Mouse (Mus musculus) hindbrain, embryonic 13.5 days (tissue): ENCODE measurements around the gene D1Ertd622e. TPM values are rescaled to one million over a fixed set of nuclear protein-coding genes. Genes with fewer than 3 reads are reported as not detected.
A peak's percentile ranks its signal among the peaks of the same experiment; 100 is the strongest.

Experiments used
- ATAC-seq: fragments of 200-750 bp; cut with Nextera tagmentation; 2 replicates; pipeline ENCODE4 v1.8.0; 2017; ENCODE audit warnings: moderate TSS enrichment; ENCODE audit not compliant: low FRiP score
- H3K27ac ChIP-seq: fragments of 300-500 bp; sonication (generic); 2 replicates; pipeline ENCODE4 v1.5.1; 2015; ENCODE audit warnings: inconsistent platforms, mild to moderate bottlenecking, moderate library complexity
- H3K27me3 ChIP-seq: fragments of 300-500 bp; sonication (generic); 2 replicates; pipeline ENCODE4 v1.6.1; 2015; ENCODE audit warnings: mild to moderate bottlenecking, inconsistent platforms
- H3K36me3 ChIP-seq: fragments of 300-500 bp; sonication (generic); 2 replicates; pipeline ENCODE4 v1.6.1; 2015; ENCODE audit warnings: mild to moderate bottlenecking, inconsistent platforms
- H3K4me1 ChIP-seq: fragments of 300-500 bp; sonication (generic); replicated peaks from 2 replicates; pipeline ENCODE4 v1.6.1; 2015; ENCODE audit warnings: inconsistent platforms
- H3K4me2 ChIP-seq: fragments of 300-500 bp; sonication (generic); 2 replicates; pipeline ENCODE4 v1.6.1; 2015; ENCODE audit warnings: inconsistent platforms, mild to moderate bottlenecking, moderate library complexity
- H3K4me3 ChIP-seq: fragments of 300-500 bp; sonication (generic); 2 replicates; pipeline ENCODE4 v1.5.1; 2015; ENCODE audit warnings: mild to moderate bottlenecking, inconsistent platforms
- H3K9ac ChIP-seq: fragments of 300-500 bp; sonication (generic); 2 replicates; pipeline ENCODE4 v1.6.1; 2015; ENCODE audit warnings: mild to moderate bottlenecking, inconsistent platforms
- H3K9me3 ChIP-seq: fragments of 300-500 bp; sonication (generic); 2 replicates; pipeline ENCODE4 v1.6.1; 2016; ENCODE audit warnings: inconsistent platforms
- WGBS: fragments of 180-500 bp; shearing (Covaris S2); methylation state at CpG from one replicate; pipeline ENCODE4 v1.1.7; 2015; 5-methylcytosine and 5-hydroxymethylcytosine counted together
- polyA plus RNA-seq: library from polyadenylated mRNA; unstranded; fragments of >200 nt; fragmentation: Nextera tagmentation; extraction: Ambion mirVana; gene quantifications from 2 replicates; pipeline ENCODE4 v1.2.1, GENCODE M21; 2015

D1Ertd622e gene
- polyA plus RNA-seq, 1 experiment from 2014 or later = 50.4 TPM

DNA sequence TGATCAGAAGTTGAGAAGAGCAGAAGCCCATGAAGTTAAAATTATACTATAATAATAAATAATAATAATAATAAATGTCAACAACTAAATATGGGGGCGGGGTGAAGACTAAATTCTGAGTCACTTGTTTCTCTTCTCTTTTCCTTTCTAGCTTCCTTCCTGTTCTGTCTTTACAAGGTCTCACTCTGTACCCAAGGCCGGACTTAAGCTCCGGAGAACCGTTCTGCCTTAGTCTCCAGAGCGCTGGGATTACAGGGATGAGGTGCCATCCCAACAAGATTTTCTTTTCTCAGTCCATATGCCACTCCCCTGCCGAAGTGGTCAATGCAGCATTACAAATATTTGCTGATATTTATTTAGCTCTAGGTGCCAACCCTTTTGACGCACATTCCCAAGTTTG, 450 bp upstream of the D1Ertd622e start:
- no peaks in the 10 kb centered on the region for H3K36me3 ChIP-seq
- peak overlapping the region; percentile 65 for H3K4me2 ChIP-seq
- peak overlapping the region; percentile 99 for H3K27ac ChIP-seq
- no peaks in the 10 kb centered on the region for H3K27me3 ChIP-seq
- WGBS = 20% methylated on average over 7 of the region's 7 CpGs
- H3K4me1 ChIP-seq = peaks cover 34% of the 10 kb centered on the region
- H3K9me3 ChIP-seq = no peaks in the 10 kb centered on the region
- H3K9ac ChIP-seq = peak overlapping the region; percentile 96
- ATAC-seq = no peak
- peak overlapping the region; percentile 96 for H3K4me3 ChIP-seq

DNA sequence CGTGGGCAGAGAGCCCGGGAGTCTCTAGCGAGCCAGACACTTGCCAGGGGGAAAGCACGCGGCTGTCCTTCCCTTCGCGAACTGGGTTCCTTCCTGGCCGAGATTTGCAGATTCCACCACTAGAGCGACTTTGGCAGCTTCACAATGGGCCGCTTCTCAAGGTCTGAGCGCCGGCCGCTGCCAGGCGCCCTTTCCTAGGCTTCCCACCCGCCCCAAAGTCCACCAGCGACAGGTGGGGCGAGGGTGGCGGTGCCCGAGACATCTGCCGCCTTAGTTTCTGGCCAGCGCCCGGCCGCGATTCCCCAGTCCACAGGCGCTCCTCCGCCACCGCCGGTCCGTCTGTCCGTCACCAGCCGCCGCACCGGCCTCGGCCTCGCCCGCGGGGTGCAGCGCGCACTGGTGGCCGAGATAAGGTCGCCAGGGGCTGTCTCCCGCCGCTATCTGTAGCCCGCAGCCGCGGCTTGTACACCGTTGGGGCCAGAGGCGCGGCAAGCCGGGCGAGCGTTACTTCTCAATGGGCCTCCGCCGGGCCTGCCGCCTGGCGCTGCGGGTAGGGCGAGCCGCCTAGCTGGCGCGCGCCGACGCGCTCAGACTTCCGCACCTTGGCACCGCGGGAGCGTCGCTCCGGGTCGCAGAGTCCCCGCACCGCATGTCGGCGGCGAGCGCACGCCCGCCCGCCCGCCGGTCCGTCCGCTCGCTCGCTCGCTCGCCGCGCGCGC, 1.0 kb downstream of the D1Ertd622e start:
- Histone ChIP-seq H3K27ac (peak overlapping the region; percentile 99), H3K27me3 (no peaks in the 10 kb centered on the region), H3K9ac (peak overlapping the region; percentile 96), H3K4me1 (peaks cover 47% of the 10 kb centered on the region), H3K9me3 (no peaks in the 10 kb centered on the region), H3K36me3 (no peaks in the 10 kb centered on the region), H3K4me3 (peak overlapping the region; percentile 96), H3K4me2 (peak overlapping the region; percentile 65)
- 0% methylated on average over 89 of the region's 93 CpGs for WGBS
- peak; percentile 12 for ATAC-seq

DNA sequence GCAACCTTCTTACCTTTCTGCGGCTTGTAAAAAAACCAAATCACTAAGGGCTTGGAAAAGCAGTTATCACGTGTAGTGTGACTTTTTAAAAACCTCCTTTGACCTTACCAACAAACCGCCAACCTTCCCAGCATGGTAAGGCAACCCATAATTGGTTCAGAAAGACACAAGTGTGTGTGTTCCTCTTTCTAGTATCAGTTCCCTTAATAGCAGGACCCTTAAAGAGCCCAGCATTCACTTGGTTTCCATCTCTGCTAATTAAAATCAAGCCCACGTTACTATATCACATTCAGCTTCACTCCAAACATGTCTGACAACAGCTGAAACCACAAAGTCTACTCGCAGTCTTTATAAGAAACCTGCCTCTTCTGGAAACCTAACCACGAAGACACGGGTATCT, 2.5 kb downstream of the D1Ertd622e start:
- WGBS = 43% methylated on average over 7 of the region's 7 CpGs
- Histone ChIP-seq H3K4me3 (peak overlapping the region; percentile 96), H3K4me1 (peaks cover 62% of the 10 kb centered on the region), H3K27ac (no peak overlapping the region), H3K9me3 (no peaks in the 10 kb centered on the region), H3K9ac (peak overlapping the region; percentile 96), H3K4me2 (peak overlapping the region; percentile 65), H3K27me3 (no peaks in the 10 kb centered on the region), H3K36me3 (no peaks in the 10 kb centered on the region)
- ATAC-seq = no peak

DNA sequence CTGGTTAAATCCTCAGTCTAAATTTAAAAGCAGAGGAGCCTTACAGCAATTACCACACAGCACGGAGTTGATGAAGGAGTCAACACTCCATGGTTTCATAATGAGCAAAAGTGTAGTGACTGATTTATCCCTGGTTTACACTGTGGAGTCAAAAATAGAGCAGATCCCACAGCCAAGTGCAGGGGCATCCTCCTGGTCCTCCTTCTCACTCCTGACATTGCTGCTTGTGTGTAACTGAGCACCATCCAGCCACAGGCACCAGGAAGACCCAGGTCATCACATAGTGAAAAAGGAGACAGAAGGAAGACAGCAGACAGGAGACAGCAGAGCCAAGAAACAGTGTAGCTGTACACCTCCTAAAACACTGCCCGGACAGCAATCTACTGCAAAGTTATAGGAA, 4.1 kb downstream of the D1Ertd622e start:
- Histone ChIP-seq H3K27me3 (no peaks in the 10 kb centered on the region), H3K4me2 (peak overlapping the region; percentile 65), H3K27ac (no peak overlapping the region), H3K4me3 (peak overlapping the region; percentile 19; the same call in 1 of the 2 replicates), H3K4me1 (peaks cover 74% of the 10 kb centered on the region), H3K9me3 (no peaks in the 10 kb centered on the region), H3K36me3 (no peaks in the 10 kb centered on the region), H3K9ac (no peak overlapping the region)
- ATAC-seq = no peak
- 83% methylated on average over 2 of the region's 2 CpGs for WGBS

DNA sequence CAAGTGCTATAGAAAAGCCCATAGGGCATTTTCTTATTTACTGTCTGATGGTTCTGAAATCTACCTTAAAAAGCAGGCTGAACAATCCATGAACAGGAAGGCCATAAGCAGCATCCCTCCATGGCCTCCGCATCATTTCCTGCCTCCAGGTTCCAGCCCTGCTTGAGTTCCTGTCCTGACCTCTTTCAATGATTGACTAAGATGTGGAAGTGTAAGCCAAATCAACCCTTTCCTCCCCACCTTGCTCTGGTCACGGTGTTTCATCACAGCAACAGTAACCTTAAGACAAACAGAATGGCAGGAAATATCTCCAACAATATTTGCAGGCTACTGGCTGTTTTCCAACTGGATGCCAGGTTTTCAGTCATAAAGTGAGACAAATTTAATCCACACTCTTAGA, 4.7 kb downstream of the D1Ertd622e start:
- H3K36me3 ChIP-seq = no peaks in the 10 kb centered on the region
- peaks cover 71% of the 10 kb centered on the region for H3K4me1 ChIP-seq
- no peaks in the 10 kb centered on the region for H3K27me3 ChIP-seq
- no peak overlapping the region for H3K9ac ChIP-seq
- WGBS = 62% methylated on average over 2 of the region's 2 CpGs
- no peak overlapping the region for H3K27ac ChIP-seq
- H3K4me2 ChIP-seq = peak overlapping the region; percentile 11; the same call in 1 of the 2 replicates
- no peak for ATAC-seq
- H3K9me3 ChIP-seq = no peaks in the 10 kb centered on the region
- no peak overlapping the region for H3K4me3 ChIP-seq

DNA sequence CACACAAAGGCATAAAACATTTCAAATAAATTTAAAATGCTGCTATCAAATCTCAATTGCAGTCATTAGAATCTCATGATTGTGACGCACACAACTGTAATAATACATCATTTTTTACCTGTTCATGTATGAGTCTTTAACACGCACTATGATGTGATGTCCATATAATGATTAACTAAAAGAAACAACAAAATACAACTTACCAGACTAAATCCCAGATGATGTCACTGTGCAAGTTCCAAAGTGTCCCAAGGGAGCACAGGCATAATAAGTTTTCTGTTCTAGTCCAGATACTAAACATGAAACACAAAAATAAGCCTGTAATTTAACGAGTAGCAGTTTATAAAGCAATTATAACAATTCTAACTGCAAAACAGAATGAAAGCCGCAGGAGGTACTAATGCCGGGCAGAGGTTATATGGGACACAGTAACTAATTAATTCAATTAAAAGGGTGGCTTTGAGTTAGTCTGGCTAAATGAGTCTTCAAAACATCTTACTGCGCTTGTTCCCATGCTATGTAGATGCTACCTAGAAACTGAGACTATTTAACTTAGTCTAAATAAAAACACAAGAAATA, 7.4 kb downstream of the D1Ertd622e start:
- H3K27ac ChIP-seq = no peak overlapping the region
- no peak overlapping the region for H3K4me2 ChIP-seq
- no peak overlapping the region for H3K9ac ChIP-seq
- peaks cover 68% of the 10 kb centered on the region for H3K4me1 ChIP-seq
- no peak for ATAC-seq
- WGBS = 78% methylated on average over 6 of the region's 6 CpGs
- no peaks in the 10 kb centered on the region for H3K36me3 ChIP-seq
- no peaks in the 10 kb centered on the region for H3K9me3 ChIP-seq
- no peak overlapping the region for H3K4me3 ChIP-seq
- H3K27me3 ChIP-seq = no peaks in the 10 kb centered on the region

DNA sequence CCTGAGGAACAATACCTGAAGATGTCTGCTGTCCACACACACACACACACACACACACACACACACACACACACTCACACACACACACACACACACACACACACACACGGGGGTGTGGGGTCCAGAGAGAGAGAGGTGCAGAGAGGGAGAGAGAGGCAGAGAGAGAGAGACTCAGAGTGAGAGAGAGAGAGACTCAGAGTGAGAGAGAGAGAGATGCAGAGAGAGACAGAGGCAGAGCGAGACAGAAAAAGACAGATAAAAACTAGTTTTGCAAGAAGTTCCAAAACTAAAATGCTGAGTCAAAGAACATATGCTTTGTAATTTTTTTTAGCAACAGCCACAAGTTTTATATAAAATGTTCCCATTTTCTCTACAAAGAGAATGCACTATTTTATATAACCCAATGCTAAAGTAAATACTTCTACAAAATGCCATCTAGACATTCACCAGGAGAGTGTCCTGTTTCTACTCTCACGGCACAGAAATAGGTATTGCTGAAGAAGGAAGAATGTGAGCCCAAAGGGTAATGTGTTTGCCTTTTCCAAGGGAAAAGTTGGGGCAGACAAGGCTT, 11.2 kb downstream of the D1Ertd622e start:
- Histone ChIP-seq H3K9me3 (no peaks in the 10 kb centered on the region), H3K9ac (no peak overlapping the region), H3K4me1 (peaks cover 34% of the 10 kb centered on the region), H3K4me3 (no peak overlapping the region), H3K27ac (no peak overlapping the region), H3K36me3 (peaks cover 7% of the 10 kb centered on the region), H3K4me2 (no peak overlapping the region), H3K27me3 (no peaks in the 10 kb centered on the region)
- WGBS = 92% methylated on average over 3 of the region's 3 CpGs
- ATAC-seq = no peak

DNA sequence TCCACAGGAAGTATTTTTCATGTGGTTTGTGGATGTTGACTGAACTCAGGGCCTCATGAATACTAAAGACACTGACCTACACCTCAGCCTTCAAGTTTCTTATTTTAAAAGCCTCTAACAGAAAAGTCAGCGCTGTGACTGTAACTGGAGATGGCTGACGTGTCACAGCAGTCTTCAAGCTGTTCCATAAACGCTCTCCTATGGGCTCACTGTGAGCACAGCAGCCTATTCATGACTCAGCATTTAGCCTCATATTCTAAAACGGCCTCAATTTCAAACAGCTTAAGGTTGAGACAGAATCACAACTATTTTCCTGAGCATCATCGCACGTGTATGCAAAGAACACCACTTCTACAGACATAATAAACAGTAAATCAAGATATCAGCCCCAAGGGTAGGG, 11.8 kb downstream of the D1Ertd622e start:
- Histone ChIP-seq H3K4me2 (no peak overlapping the region), H3K27me3 (no peaks in the 10 kb centered on the region), H3K27ac (no peak overlapping the region), H3K9ac (no peak overlapping the region), H3K4me1 (peaks cover 28% of the 10 kb centered on the region), H3K9me3 (no peaks in the 10 kb centered on the region), H3K4me3 (no peak overlapping the region), H3K36me3 (peaks cover 12% of the 10 kb centered on the region)
- WGBS = 69% methylated on average over 6 of the region's 6 CpGs
- peak; percentile 44; the same call in 1 of the 2 replicates for ATAC-seq

DNA sequence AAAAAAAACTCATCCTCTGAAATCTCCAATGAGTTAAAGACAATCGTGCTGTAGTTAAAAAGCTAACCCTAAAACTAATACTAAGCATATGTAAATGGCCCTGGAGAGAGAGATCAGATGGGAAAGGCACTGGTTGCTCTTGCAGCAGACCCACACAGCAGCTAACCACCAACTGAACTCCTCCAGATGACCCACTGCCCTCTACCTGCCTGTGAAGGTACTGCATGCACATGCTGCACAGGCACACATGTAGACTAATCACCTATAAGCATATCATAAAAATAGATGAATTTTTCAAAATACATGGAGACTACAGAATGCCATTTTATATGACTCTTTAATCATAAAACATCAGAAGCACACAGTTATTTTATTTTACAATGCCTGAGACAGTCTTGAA, 14.8 kb downstream of the D1Ertd622e start:
- Histone ChIP-seq H3K4me3 (no peak overlapping the region), H3K9me3 (no peaks in the 10 kb centered on the region), H3K27ac (no peak overlapping the region), H3K9ac (no peak overlapping the region), H3K4me2 (no peak overlapping the region), H3K36me3 (peaks cover 22% of the 10 kb centered on the region), H3K4me1 (peaks cover 8% of the 10 kb centered on the region; the same call in 1 of the 2 replicates), H3K27me3 (no peaks in the 10 kb centered on the region)
- no peak for ATAC-seq
- 98% methylated on average over 1 of the region's 1 CpGs for WGBS

DNA sequence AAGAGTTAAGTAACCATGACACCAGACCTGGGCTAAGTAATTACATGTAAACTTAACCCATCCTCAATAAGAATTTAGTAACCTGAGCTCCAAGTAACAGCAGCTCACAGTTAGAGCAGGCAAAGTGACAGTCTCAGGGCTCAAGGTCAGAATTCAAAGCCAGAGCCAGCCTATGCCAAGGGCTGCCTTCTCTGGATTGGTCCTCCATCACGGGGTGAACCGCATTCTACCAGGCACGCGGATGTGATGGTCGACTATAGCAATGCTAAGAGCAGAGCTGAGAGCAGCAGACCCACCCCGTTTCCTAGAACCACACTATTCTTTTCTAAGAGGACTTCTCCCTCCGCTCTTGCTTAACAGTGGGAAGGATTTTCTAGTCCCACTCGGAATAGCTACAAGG, 27.8 kb downstream of the D1Ertd622e start:
- WGBS = 87% methylated on average over 8 of the region's 8 CpGs

DNA sequence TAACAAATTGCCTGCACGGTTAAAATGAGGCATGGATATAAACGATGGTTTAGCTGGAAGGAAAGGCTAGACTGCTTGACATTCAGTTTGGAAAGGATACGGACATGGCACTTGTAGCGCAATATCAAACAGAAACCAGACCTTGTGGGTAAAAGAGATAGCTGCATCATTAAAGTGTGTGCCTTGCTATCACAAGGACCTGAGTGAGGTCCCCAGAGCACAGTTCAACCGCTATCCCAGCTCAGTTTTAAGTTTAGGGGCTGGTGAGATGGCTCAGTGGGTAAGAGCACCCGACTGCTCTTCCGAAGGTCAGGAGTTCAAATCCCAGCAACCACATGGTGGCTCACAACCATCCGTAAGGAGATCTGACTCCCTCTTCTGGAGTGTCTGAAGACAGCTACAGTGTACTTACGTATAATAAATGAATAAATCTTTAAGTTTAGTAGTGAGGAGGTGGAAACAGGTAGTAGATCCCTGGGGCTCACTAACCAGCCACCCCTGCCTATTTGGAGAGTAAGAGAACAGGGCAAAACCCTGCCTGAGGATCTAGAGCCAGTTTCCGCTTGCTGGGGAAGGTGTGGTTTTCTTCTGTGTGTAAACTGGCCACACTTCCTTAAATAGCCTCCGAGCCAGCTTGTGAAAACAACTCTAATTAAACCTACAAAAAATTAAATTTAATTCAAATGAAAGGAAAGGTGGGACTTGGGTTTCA, 29.2 kb downstream of the D1Ertd622e start:
- Histone ChIP-seq H3K9ac (no peak overlapping the region), H3K27me3 (no peaks in the 10 kb centered on the region), H3K9me3 (no peaks in the 10 kb centered on the region), H3K36me3 (no peaks in the 10 kb centered on the region), H3K4me3 (no peak overlapping the region), H3K4me2 (no peak overlapping the region), H3K27ac (no peak overlapping the region), H3K4me1 (peaks cover 19% of the 10 kb centered on the region)
- WGBS = 89% methylated on average over 11 of the region's 11 CpGs
- ATAC-seq = no peak

More for the DNA sequence above, 27.8 kb downstream of the D1Ertd622e start:
- H3K4me3 ChIP-seq = no peak overlapping the region
- no peak overlapping the region for H3K9ac ChIP-seq
- peaks cover 7% of the 10 kb centered on the region for H3K4me1 ChIP-seq
- no peak overlapping the region for H3K4me2 ChIP-seq
- H3K27ac ChIP-seq = no peak overlapping the region
- ATAC-seq = no peak
- H3K36me3 ChIP-seq = peaks cover 6% of the 10 kb centered on the region
- H3K27me3 ChIP-seq = no peaks in the 10 kb centered on the region
- no peaks in the 10 kb centered on the region for H3K9me3 ChIP-seq

DNA sequence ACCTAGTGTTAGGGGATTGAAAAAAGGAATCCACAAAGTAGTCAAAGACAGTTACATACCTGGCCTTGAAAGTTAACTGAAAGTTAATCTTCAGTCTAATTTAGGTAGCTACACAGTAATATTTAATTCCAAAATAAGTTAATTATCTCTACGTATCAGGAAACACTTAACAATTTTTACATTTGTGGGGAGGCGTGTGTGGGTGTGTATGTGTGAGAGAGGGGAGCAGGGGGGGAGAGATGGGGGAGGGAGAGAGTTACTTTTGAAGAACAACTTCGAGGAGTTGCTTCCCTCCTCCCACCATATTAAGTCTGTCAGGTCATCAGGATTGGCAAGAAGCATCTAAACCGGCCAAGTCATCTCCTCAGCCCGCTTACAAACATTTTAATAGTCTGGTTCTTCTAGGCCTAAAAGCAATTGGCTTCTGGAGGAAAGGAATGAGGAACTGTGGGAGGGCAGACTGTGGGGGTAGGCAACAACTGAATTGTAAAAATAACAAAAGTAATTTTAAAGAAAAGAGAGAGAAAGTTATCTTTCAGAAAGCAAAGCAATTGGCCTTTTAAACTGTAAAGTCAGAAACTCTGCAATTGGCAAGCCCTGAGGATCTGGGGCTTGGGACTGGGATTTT, 29.9 kb downstream of the D1Ertd622e start:
- no peak overlapping the region for H3K4me2 ChIP-seq
- no peak overlapping the region for H3K9ac ChIP-seq
- H3K36me3 ChIP-seq = no peaks in the 10 kb centered on the region
- no peaks in the 10 kb centered on the region for H3K9me3 ChIP-seq
- 79% methylated on average over 5 of the region's 5 CpGs for WGBS
- H3K27ac ChIP-seq = no peak overlapping the region
- ATAC-seq = no peak
- no peaks in the 10 kb centered on the region for H3K27me3 ChIP-seq
- no peak overlapping the region for H3K4me3 ChIP-seq
- H3K4me1 ChIP-seq = peaks cover 19% of the 10 kb centered on the region
